ENCODE assay signal across 7 mouse cellular contexts in the genomic region with DNA sequence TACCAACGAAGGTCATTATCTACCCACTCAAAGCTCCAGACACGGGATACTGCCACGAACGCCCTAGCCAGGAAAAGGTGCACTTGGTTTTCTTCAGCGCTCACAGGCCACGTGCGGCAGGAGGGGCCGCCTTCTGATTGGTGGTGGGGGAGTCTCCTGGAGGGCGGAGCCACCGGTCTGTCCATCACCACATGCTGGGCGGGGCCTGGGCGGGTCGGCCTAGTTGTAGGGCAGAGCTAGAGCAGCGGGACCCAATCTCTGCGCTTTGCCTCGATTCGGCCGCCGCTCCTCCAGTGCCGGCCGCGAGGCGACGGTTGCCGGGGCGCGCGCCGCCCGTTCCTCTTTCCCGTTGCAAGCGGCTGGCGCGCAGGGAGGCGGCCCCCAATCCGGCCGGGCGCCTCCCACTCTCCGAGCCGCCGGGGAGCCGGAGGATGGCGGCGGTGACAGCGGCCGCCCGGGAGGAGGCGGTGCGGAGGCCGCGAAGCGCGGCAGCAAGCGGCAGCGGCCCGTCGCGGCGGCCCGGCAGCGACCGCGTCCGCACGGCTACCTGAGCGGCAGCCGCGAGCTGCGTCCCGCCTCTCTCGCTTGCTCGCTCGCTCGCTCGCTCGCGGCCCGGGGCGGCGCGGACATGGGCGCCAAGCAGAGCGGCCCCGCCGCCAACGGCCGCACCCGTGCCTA. TPM values are rescaled to one million over a fixed set of nuclear protein-coding genes. Genes with fewer than 3 reads are reported as not detected.
A peak's percentile ranks its signal among the peaks of the same experiment; 100 is the strongest.
DNase-seq lines count a peak whose midpoint lies in the region; ATAC-seq lines count a peak whose summit lies in the region.

Znrf2 (plus strand) TSS at position 529 of the 678 bp plus-strand sequence.

- H3K9ac ChIP-seq in embryonic facial prominence, embryonic 12.5 days, result peak within 1 kb of the TSS; percentile 92
- H3K9ac ChIP-seq in limb, embryonic 11.5 days (ENCODE audit: low read length), result peak within 1 kb of the TSS; percentile 87
- H3K9ac ChIP-seq in midbrain, embryonic 14.5 days (replicated peaks; ENCODE audit: low read length), result peak within 1 kb of the TSS; percentile 92

- H3K4me2 ChIP-seq in embryonic facial prominence, embryonic 12.5 days (replicated peaks), result peak within 1 kb of the TSS; percentile 69
- peak within 1 kb of the TSS; percentile 34 for H3K4me2 ChIP-seq in limb, embryonic 11.5 days (ENCODE audit: low read depth, severe bottlenecking)
- H3K4me2 ChIP-seq in midbrain, embryonic 14.5 days (ENCODE audit: low read length), result peak within 1 kb of the TSS; percentile 79

- H3K4me3 ChIP-seq in embryonic facial prominence, embryonic 12.5 days, result peak within 1 kb of the TSS; percentile 76
- H3K4me3 ChIP-seq in limb, embryonic 11.5 days (ENCODE audit: low read depth, low read length), result peak within 1 kb of the TSS; percentile 70
- H3K4me3 ChIP-seq in midbrain, embryonic 14.5 days (replicated peaks; ENCODE audit: low read depth, low read length), result peak within 1 kb of the TSS; percentile 74

- no peaks in the 10 kb centered on the region for H3K36me3 ChIP-seq in embryonic facial prominence, embryonic 12.5 days
- no peaks in the 10 kb centered on the region for H3K36me3 ChIP-seq in limb, embryonic 11.5 days (ENCODE audit: control insufficient read depth, insufficient read depth, low read length)
- H3K36me3 ChIP-seq in midbrain, embryonic 14.5 days (ENCODE audit: control insufficient read depth, insufficient read depth, low read length), result no peaks in the 10 kb centered on the region

- H3K9me3 ChIP-seq in embryonic facial prominence, embryonic 12.5 days, result no peaks in the 10 kb centered on the region
- H3K9me3 ChIP-seq in limb, embryonic 11.5 days (ENCODE audit: control insufficient read depth, low read length), result no peaks in the 10 kb centered on the region
- no peaks in the 10 kb centered on the region for H3K9me3 ChIP-seq in midbrain, embryonic 14.5 days (ENCODE audit: control insufficient read depth, low read length)

- H3K27me3 ChIP-seq in embryonic facial prominence, embryonic 12.5 days, result no peaks in the 10 kb centered on the region
- no peaks in the 10 kb centered on the region for H3K27me3 ChIP-seq in limb, embryonic 11.5 days (ENCODE audit: control insufficient read depth, insufficient read depth, low read length)
- H3K27me3 ChIP-seq in midbrain, embryonic 14.5 days (ENCODE audit: control insufficient read depth, insufficient read depth, low read length), result no peaks in the 10 kb centered on the region

- under 1% methylated on average over 53 of the region's 88 CpGs for WGBS in embryonic facial prominence, embryonic 12.5 days
- WGBS in limb, embryonic 11.5 days, result 0% methylated on average over 63 of the region's 88 CpGs
- under 1% methylated on average over 74 of the region's 88 CpGs for WGBS in midbrain, embryonic 14.5 days

- H3K27ac ChIP-seq in embryonic facial prominence, embryonic 12.5 days, result peak within 1 kb of the TSS; percentile 97
- H3K27ac ChIP-seq in limb, embryonic 11.5 days (replicated peaks; ENCODE audit: low read depth, low read length), result peak within 1 kb of the TSS; percentile 95
- H3K27ac ChIP-seq in midbrain, embryonic 14.5 days (replicated peaks; ENCODE audit: low read depth, low read length), result peak within 1 kb of the TSS; percentile 97

- DNase-seq in adrenal gland, postnatal 25 days, result peak; percentile 96
- DNase-seq in heart, adult 11 months, result peak; percentile 100
- peak; percentile 94 for DNase-seq in kidney, adult 18-20 months
- DNase-seq in limb, embryonic 11.5 days (ENCODE audit: low spot score), result peak; percentile 98
- DNase-seq in midbrain, embryonic 14.5 days, result peak; percentile 98
- DNase-seq in spleen, adult 18-20 months, result peak; percentile 90 to 93

- peaks cover 19% of the 10 kb centered on the region for H3K4me1 ChIP-seq in embryonic facial prominence, embryonic 12.5 days
- H3K4me1 ChIP-seq in limb, embryonic 11.5 days (ENCODE audit: control insufficient read depth, insufficient read depth, low read length), result peaks cover 7% of the 10 kb centered on the region
- H3K4me1 ChIP-seq in midbrain, embryonic 14.5 days (ENCODE audit: control insufficient read depth, insufficient read depth, low read length), result peaks cover 20% of the 10 kb centered on the region

- peak; percentile 99 for ATAC-seq in embryonic facial prominence, embryonic 12.5 days (ENCODE audit: insufficient number of reproducible peaks, insufficient read depth, low FRiP score, low TSS enrichment)
- peak; percentile 99 for ATAC-seq in limb, embryonic 11.5 days (ENCODE audit: insufficient number of reproducible peaks, low FRiP score, low TSS enrichment, low read depth)
- peak; percentile 99 for ATAC-seq in midbrain, embryonic 14.5 days (ENCODE audit: low FRiP score, low TSS enrichment)

RNA-seq across cellular contexts. Expression of gene Znrf2, which starts in this region (rescaled TPM):
- total RNA-seq in adrenal gland, postnatal 25 days (2021), result 38.4 and 46.1 TPM in 2 replicates
- polyA plus RNA-seq in embryonic facial prominence, embryonic 12.5 days (2016; fragmentation: Nextera tagmentation; extraction: Ambion mirVana), result 3.0 and 3.4 TPM in 2 replicates
- polyA plus RNA-seq in limb, embryonic 11.5 days (2014; fragmentation: Nextera tagmentation; extraction: Ambion mirVana), result 2.3 and 3.3 TPM in 2 replicates
- polyA plus RNA-seq in midbrain, embryonic 14.5 days (2014; fragmentation: Nextera tagmentation; extraction: Ambion mirVana), result 8.8 and 11.6 TPM in 2 replicates

Comparison
In these comparisons a context has a peak if more than half of its experiments do, and no peak if none do; other contexts are left out.
1. Peak in every context shown above with its lines: DNase-seq, ATAC-seq, H3K4me3 ChIP-seq and H3K27ac ChIP-seq.